Mouse (Mus musculus) limb, embryonic 11.5 days (tissue): Measurements from ENCODE around the gene Ppm1g. TPM values are rescaled to one million over a fixed set of nuclear protein-coding genes. Genes with fewer than 3 reads are reported as not detected.

Experiments
- ATAC-seq: fragments of 200-750 bp; cut with Nextera tagmentation; 2 replicates; pipeline ENCODE4 v1.8.0; 2017; ENCODE audit warnings: low read depth; ENCODE audit not compliant: insufficient number of reproducible peaks, low FRiP score, low TSS enrichment
- DNase-seq: peaks from one replicate; pipeline ENCODE4 v3.0.0-alpha.2; 2015; ENCODE audit warnings: low spot score
- H3K27ac ChIP-seq: fragments of 300-500 bp; sonication (generic); replicated peaks from 2 replicates; pipeline ENCODE4 v1.5.1; 2014; ENCODE audit warnings: low read depth, mild to moderate bottlenecking, low read length
- H3K27me3 ChIP-seq: fragments of 300-500 bp; sonication (generic); 2 replicates; pipeline ENCODE4 v1.6.1; 2014; ENCODE audit warnings: mild to moderate bottlenecking, low read length, mixed read lengths; ENCODE audit not compliant: control insufficient read depth, insufficient read depth
- H3K36me3 ChIP-seq: fragments of 300-500 bp; sonication (generic); 2 replicates; pipeline ENCODE4 v1.6.1; 2014; ENCODE audit warnings: mild to moderate bottlenecking, low read length, moderate library complexity, mixed read lengths; ENCODE audit not compliant: control insufficient read depth, insufficient read depth
- H3K4me1 ChIP-seq: fragments of 300-500 bp; sonication (generic); 2 replicates; pipeline ENCODE4 v1.6.1; 2014; ENCODE audit warnings: low read length, mixed read lengths; ENCODE audit not compliant: control insufficient read depth, insufficient read depth
- H3K4me2 ChIP-seq: fragments of 300-500 bp; sonication (generic); 2 replicates; pipeline ENCODE4 v1.6.1; 2014; ENCODE audit warnings: low read depth, mild to moderate bottlenecking, moderate library complexity; ENCODE audit not compliant: severe bottlenecking
- H3K4me3 ChIP-seq: fragments of 300-500 bp; sonication (generic); 2 replicates; pipeline ENCODE4 v1.5.1; 2014; ENCODE audit warnings: low read depth, low read length
- H3K9ac ChIP-seq: fragments of 300-500 bp; sonication (generic); 2 replicates; pipeline ENCODE4 v1.6.1; 2014; ENCODE audit warnings: mild to moderate bottlenecking, low read length
- H3K9me3 ChIP-seq: fragments of 300-500 bp; sonication (generic); 2 replicates; pipeline ENCODE4 v1.6.1; 2016; ENCODE audit warnings: low read length; ENCODE audit not compliant: control insufficient read depth
- WGBS: fragments of 180-500 bp; shearing (Covaris S2); extraction: QIAGEN DNeasy Blood & Tissue Kit; methylation state at CpG from one replicate; pipeline ENCODE4 v1.1.7; 2014; 5-methylcytosine and 5-hydroxymethylcytosine counted together
- polyA plus RNA-seq: library from polyadenylated mRNA; unstranded; fragments of >200 nt; fragmentation: Nextera tagmentation; extraction: Ambion mirVana; gene quantifications from 2 replicates; pipeline ENCODE4 v1.2.1, GENCODE M21; 2014

Ppm1g gene
- polyA plus RNA-seq: 154 and 159 TPM in 2 replicates

- H3K36me3 ChIP-seq: 0 out of 2 replicates have a peak, but pooled peaks cover 2% of the 10 kb centered on the region
- WGBS: under 1% methylated on average over 65 of the region's 70 CpGs
- H3K4me3 ChIP-seq: peak within 1 kb of the TSS; percentile 98
- H3K9me3 ChIP-seq: no peaks in the 10 kb centered on the region
- peak within 1 kb of the TSS; percentile 93 for H3K9ac ChIP-seq
- H3K27ac ChIP-seq: peak within 1 kb of the TSS; percentile 85
- H3K4me1 ChIP-seq: 0 out of 2 replicates have a peak, but pooled peaks cover 3% of the 10 kb centered on the region
- DNase-seq (peak; percentile 99), ATAC-seq (peak; percentile 95)
- H3K4me2 ChIP-seq: peak within 1 kb of the TSS; percentile 82
- H3K27me3 ChIP-seq: no peaks in the 10 kb centered on the region
Observed at GRCm38 (mm10) chr5:31220448-31221303, at the start of gene Ppm1g. Gene Ppm1g, minus strand, starts transcription at chr5:31220687.

- WGBS: 90% methylated on average over 6 of the region's 6 CpGs
- Histone ChIP-seq H3K4me2 (no peak overlapping the region), H3K9me3 (no peaks in the 10 kb centered on the region), H3K9ac (no peak overlapping the region), H3K27ac (no peak overlapping the region), H3K4me3 (no peak overlapping the region), H3K27me3 (no peaks in the 10 kb centered on the region), H3K4me1 (no peaks in the 10 kb centered on the region), H3K36me3 (peaks cover 21% of the 10 kb centered on the region)
- DNase-seq: no peak
- no peak for ATAC-seq
Observed at GRCm38 (mm10) chr5:31267686-31268085, 47.2 kb upstream of the Ppm1g start.

DNA sequence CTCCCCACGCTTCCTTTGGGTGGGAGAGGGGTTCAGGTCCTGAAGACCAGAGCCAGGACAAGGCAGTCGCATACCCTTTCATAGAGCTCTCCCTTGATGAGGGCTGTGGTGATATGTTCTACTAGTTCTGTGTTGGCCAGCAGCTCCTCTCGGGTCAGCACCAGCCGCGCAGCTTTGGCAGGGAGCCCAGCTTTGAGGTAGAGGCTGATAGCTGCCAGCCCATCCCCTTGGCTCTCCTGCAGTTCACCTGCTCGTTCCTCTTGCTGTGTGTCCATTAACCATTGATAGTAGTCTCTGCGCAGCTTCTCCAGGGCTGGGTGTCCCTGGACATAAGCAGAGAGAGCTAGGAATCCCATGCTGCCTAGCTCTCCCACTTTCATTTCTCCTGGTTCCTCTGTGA is 45.6 kb upstream of the Ppm1g start:
- DNase-seq (no peak), ATAC-seq (no peak)
- 93% methylated on average over 7 of the region's 7 CpGs for WGBS

GRCm38 (mm10) chr5:31257616-31258015 is 37.1 kb upstream of the Ppm1g start:
- Histone ChIP-seq H3K4me1 (peaks cover 8% of the 10 kb centered on the region; the same call in 1 of the 2 replicates), H3K27me3 (no peaks in the 10 kb centered on the region), H3K27ac (no peak overlapping the region), H3K36me3 (peaks cover 10% of the 10 kb centered on the region), H3K4me2 (no peak overlapping the region), H3K9ac (no peak overlapping the region), H3K4me3 (no peak overlapping the region), H3K9me3 (no peaks in the 10 kb centered on the region)
- no peak for ATAC-seq
- 87% methylated on average over 11 of the region's 11 CpGs for WGBS
- DNase-seq: no peak

More for the DNA sequence above, 45.6 kb upstream of the Ppm1g start:
- no peaks in the 10 kb centered on the region for H3K27me3 ChIP-seq
- H3K4me1 ChIP-seq: no peaks in the 10 kb centered on the region
- H3K4me2 ChIP-seq: no peak overlapping the region
- no peaks in the 10 kb centered on the region for H3K9me3 ChIP-seq
- H3K36me3 ChIP-seq: peaks cover 18% of the 10 kb centered on the region
- no peak overlapping the region for H3K4me3 ChIP-seq
- no peak overlapping the region for H3K9ac ChIP-seq
- no peak overlapping the region for H3K27ac ChIP-seq

GRCm38 (mm10) chr5:31255971-31256370 is 35.5 kb upstream of the Ppm1g start:
- H3K9me3 ChIP-seq: no peaks in the 10 kb centered on the region
- peaks cover 21% of the 10 kb centered on the region for H3K4me1 ChIP-seq
- H3K4me2 ChIP-seq: no peak overlapping the region
- H3K9ac ChIP-seq: no peak overlapping the region
- no peak overlapping the region for H3K4me3 ChIP-seq
- no peaks in the 10 kb centered on the region for H3K27me3 ChIP-seq
- peaks cover 12% of the 10 kb centered on the region for H3K36me3 ChIP-seq
- no peak for ATAC-seq
- H3K27ac ChIP-seq: no peak overlapping the region
- no peak for DNase-seq
- WGBS: 92% methylated on average over 2 of the region's 2 CpGs

DNA sequence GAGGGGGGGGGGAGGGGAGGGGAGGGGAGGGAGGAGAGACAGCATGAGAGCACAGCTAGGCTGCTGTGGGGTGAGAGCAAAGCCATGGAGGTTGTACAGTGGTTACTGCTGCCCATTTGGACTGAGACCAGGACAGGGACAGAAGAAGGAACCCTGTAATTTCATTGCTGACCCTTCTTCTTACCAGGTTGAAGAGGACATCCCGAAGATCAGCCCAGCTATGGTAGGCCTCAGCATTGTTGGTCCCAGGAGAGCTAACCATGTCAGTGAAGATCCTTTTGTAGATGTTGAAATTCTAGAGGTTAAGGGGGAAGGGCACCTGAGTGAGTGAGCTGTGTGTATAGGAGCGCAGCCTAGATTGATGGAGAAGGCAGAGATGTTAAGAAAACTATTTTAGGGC is 34.9 kb upstream of the Ppm1g start:
- Histone ChIP-seq H3K4me3 (no peak overlapping the region), H3K9ac (no peak overlapping the region), H3K4me1 (peaks cover 25% of the 10 kb centered on the region), H3K9me3 (no peaks in the 10 kb centered on the region), H3K27me3 (no peaks in the 10 kb centered on the region), H3K27ac (no peak overlapping the region), H3K4me2 (no peak overlapping the region), H3K36me3 (peaks cover 18% of the 10 kb centered on the region)
- DNase-seq (no peak), ATAC-seq (no peak)
- 95% methylated on average over 2 of the region's 2 CpGs for WGBS

GRCm38 (mm10) chr5:31254901-31255300 is 34.4 kb upstream of the Ppm1g start:
- Histone ChIP-seq H3K4me3 (no peak overlapping the region), H3K27ac (no peak overlapping the region), H3K9ac (no peak overlapping the region), H3K27me3 (no peaks in the 10 kb centered on the region), H3K9me3 (no peaks in the 10 kb centered on the region), H3K4me2 (no peak overlapping the region), H3K36me3 (peaks cover 20% of the 10 kb centered on the region), H3K4me1 (peaks cover 25% of the 10 kb centered on the region)
- ATAC-seq: no peak
- 85% methylated on average over 8 of the region's 8 CpGs for WGBS
- DNase-seq: no peak

GRCm38 (mm10) chr5:31254452-31254851 is 34.0 kb upstream of the Ppm1g start:
- H3K9ac ChIP-seq: no peak overlapping the region
- no peak overlapping the region for H3K4me2 ChIP-seq
- H3K27ac ChIP-seq: no peak overlapping the region
- H3K4me1 ChIP-seq: peaks cover 25% of the 10 kb centered on the region
- no peaks in the 10 kb centered on the region for H3K27me3 ChIP-seq
- H3K9me3 ChIP-seq: no peaks in the 10 kb centered on the region
- no peak for ATAC-seq
- no peak for DNase-seq
- WGBS: 86% methylated on average over 7 of the region's 7 CpGs
- H3K4me3 ChIP-seq: no peak overlapping the region
- H3K36me3 ChIP-seq: peaks cover 18% of the 10 kb centered on the region
